Mouse (Mus musculus): Measurements from ENCODE around the gene Hddc3. TPM values are rescaled to one million over a fixed set of nuclear protein-coding genes. Genes with fewer than 3 reads are reported as not detected.
"Not testable (repeated sequence)": the region's sequence is repeated elsewhere in the genome, so short reads cannot be mapped to it uniquely, and the experiment has no call there.

The Hddc3 gene
- total and polyA plus RNA-seq, 3 experiments = 2.6 to 12.6 (median 5.5) TPM

DNA sequence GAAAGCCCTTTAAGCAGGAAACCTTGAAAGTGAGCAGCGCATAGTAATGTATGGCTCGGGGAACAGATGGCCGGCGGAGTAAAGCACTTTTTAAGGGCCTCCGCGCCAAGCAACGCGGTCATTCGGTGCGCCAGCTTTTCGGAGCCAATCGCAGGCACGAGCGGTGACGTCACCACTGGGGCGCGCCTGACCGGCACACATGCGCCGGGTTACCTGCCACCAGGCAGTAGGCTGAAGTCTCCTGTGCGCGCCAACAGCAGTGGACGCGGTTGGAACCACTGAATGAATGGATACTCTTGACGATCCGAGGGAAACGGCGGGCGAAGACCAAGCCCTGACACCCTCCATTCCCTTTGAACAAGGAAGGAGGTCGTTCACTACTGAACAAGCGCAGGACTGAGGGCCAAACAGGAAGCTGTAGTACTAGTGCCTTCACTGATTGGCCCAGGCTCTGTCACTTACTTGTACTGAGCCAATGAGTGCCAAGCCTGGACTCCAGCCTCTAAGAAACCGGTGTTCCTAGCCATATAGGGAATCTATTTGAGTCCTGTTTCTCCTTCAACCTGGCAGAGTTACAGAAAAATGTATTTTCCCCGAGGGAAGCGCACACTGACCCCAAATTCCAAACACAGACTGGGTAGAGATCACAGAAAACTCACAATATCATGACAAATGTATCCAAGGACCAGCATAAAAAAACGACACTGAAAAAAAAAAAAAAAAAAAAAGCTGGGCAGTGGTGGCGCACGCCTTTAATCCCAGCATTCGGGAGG is 18.7 kb upstream of the Hddc3 start, which contains the start of gene Rccd1 (continued):
- TF ChIP-seq ZMIZ1 (IDR thresholded peaks at IDR 0.05; ENCODE audit: low read depth, low read length) = peak; percentile 95
- no peak for TF ChIP-seq ZKSCAN1 (IDR thresholded peaks at IDR 0.05; ENCODE audit: borderline replicate concordance, low read depth, low read length)
- TF ChIP-seq NELFE (IDR thresholded peaks at IDR 0.05; ENCODE audit: low read depth, low read length) = peak; percentile 83
- no peak for TF ChIP-seq SMC3 (IDR thresholded peaks at IDR 0.05; ENCODE audit: low read depth, low read length)
- 0 out of 2 replicates have a peak, but pooled peaks have one; percentile 34 for TF ChIP-seq KAT2A (IDR thresholded peaks at IDR 0.05; ENCODE audit: insufficient replicate concordance, low read length)
- TF ChIP-seq JUN (IDR thresholded peaks at IDR 0.05; ENCODE audit: insufficient read depth, low read depth, low read length) = peak; percentile 63
- no peak for TF ChIP-seq RAD21 (IDR thresholded peaks at IDR 0.05; ENCODE audit: low read depth, low read length)
- TF ChIP-seq MXI1 (IDR thresholded peaks at IDR 0.05; ENCODE audit: low read depth, low read length) = peak; percentile 98

DNA sequence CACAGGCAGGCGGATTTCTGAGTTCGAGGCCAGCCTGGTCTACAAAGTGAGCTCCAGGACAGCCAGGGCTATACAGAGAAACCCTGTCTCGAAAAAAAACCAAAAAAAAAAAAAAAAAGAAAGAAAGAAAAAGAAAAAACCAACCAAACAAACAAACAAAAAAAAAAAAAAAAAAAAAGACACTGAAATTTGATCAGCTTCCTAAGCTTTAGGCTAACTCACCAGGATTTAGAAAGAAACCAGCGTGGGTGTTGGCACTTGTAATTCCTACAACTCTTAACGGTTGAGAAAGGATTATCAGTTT is 18.1 kb upstream of the Hddc3 start:
- H3K4me3 ChIP-seq (replicated peaks in 1 of 3; ENCODE audit: low read depth in 2 of 3, low read length in 2 of 3, poor library complexity in 1 of 3); H3K9ac ChIP-seq (ENCODE audit: insufficient read depth, low read depth); H3K9me3 ChIP-seq (replicated peaks; ENCODE audit: low read length); dilution Hi-C loops (cut with MboI; ENCODE audit: extremely low pct_ligation_motif_present, extremely low pct_unique_long_range_greater_than_20kb, low sequenced_read_pairs); DNase-seq (ENCODE audit: extremely low read depth); H3K27ac ChIP-seq (ENCODE audit: insufficient read depth, low read depth); in situ Hi-C loops (cut with MboI; ENCODE audit: low pct_ligation_motif_present, low pct_unique_long_range_greater_than_20kb, low sequenced_read_pairs); H3K27me3 ChIP-seq (replicated peaks): not testable (repeated sequence)
- Histone ChIP-seq H3K79me2 (replicated peaks; ENCODE audit: control insufficient read depth, extremely low read depth, insufficient read depth, poor library complexity, severe bottlenecking) (peaks cover 17% of the 10 kb centered on the region), H3K4me2 (ENCODE audit: insufficient read depth, low read depth, poor library complexity, severe bottlenecking) (peak overlapping the region; percentile 44; the same call in 1 of the 2 replicates), H3K36me3 (replicated peaks in 1 of 2; ENCODE audit: control insufficient read depth in 1 of 2, insufficient read depth in 1 of 2, low read length in 1 of 2) (peaks cover 55 to 66% of the 10 kb centered on the region in 2 experiments), H3K4me1 (ENCODE audit: control insufficient read depth in 1 of 2, insufficient read depth in 2 of 2) (peaks cover 3 to 18% of the 10 kb centered on the region in 2 experiments; a peak in 3 of 4 replicates)
- peak; percentile 69 for TF ChIP-seq ZNF384 (IDR thresholded peaks at IDR 0.05; ENCODE audit: low read depth, low read length)

DNA sequence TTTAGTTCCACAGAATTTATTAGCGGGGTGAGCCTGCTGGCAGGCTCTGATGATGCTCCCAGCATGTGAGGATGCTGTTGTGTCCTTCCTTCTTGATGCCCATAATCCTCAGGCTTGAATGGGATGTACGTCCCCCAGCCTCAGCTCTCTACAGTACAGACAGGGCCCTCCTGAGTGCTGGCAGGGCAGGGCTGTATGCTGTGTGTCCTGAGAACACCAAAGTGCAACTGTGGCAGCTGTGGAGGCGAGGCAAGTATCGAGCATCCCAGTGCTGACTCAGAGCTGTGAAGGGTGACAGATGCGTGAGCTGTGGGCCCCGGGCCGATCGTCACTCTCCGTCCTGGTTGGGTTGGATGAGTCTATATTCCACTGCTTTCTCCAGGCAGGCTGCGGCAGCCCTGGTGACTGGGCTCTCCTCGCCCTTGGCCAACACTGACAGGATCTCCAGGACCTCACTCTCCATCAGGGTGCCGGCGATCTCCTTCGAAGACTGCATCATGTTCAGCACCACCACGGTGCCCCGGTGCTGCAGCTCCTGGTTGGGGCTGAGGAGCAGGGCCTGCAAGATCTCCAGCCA is 17.5 kb upstream of the Hddc3 start:
- Histone ChIP-seq H3K4me2 (ENCODE audit: insufficient read depth, low read depth, poor library complexity, severe bottlenecking) (no peak overlapping the region), H3K4me3 (replicated peaks in 1 of 3; ENCODE audit: low read depth in 2 of 3, low read length in 2 of 3, poor library complexity in 1 of 3) (no peak overlapping the region)

More for the DNA sequence above, 17.5 kb upstream of the Hddc3 start:
- H3K4me1 ChIP-seq (ENCODE audit: control insufficient read depth in 1 of 2, insufficient read depth in 2 of 2) = peaks cover 3 to 18% of the 10 kb centered on the region in 2 experiments; a peak in 3 of 4 replicates
- in situ Hi-C loops (cut with MboI; ENCODE audit: low pct_ligation_motif_present, low pct_unique_long_range_greater_than_20kb, low sequenced_read_pairs) (no loop called here), dilution Hi-C loops (cut with MboI; ENCODE audit: extremely low pct_ligation_motif_present, extremely low pct_unique_long_range_greater_than_20kb, low sequenced_read_pairs) (no loop called here)
- no peak overlapping the region for H3K27ac ChIP-seq (ENCODE audit: insufficient read depth, low read depth)
- H3K79me2 ChIP-seq (replicated peaks; ENCODE audit: control insufficient read depth, extremely low read depth, insufficient read depth, poor library complexity, severe bottlenecking) = peaks cover 17% of the 10 kb centered on the region
- no peak for TF ChIP-seq RCOR1 (conservative IDR thresholded peaks at IDR 0.05; ENCODE audit: low read depth, low read length)
- no peak for TF ChIP-seq RAD21 (IDR thresholded peaks at IDR 0.05; ENCODE audit: low read depth, low read length)
- no peak for TF ChIP-seq BHLHE40 (IDR thresholded peaks at IDR 0.05; ENCODE audit: low read depth, low read length)
- no peak for TF ChIP-seq MXI1 (IDR thresholded peaks at IDR 0.05; ENCODE audit: low read depth, low read length)
- TF ChIP-seq USF2 (conservative IDR thresholded peaks at IDR 0.05; ENCODE audit: low read depth, low read length) = no peak
- TF ChIP-seq NRF1 (IDR thresholded peaks at IDR 0.05; ENCODE audit: low read depth, low read length) = no peak
- no peak for TF ChIP-seq MAZ (IDR thresholded peaks at IDR 0.05; ENCODE audit: low read depth, low read length)
- TF ChIP-seq ZKSCAN1 (IDR thresholded peaks at IDR 0.05; ENCODE audit: borderline replicate concordance, low read depth, low read length) = no peak
- no peak for TF ChIP-seq JUN (IDR thresholded peaks at IDR 0.05; ENCODE audit: insufficient read depth, low read depth, low read length)
- TF ChIP-seq CHD2 (IDR thresholded peaks at IDR 0.05; ENCODE audit: low read length) = no peak
- TF ChIP-seq TBP (conservative IDR thresholded peaks at IDR 0.05; ENCODE audit: low read depth, low read length) = no peak
- no peak for TF ChIP-seq POLR2AphosphoS2 (IDR thresholded peaks at IDR 0.05; ENCODE audit: low read depth, low read length)
- no peak for TF ChIP-seq KAT2A (IDR thresholded peaks at IDR 0.05; ENCODE audit: insufficient replicate concordance, low read length)
- TF ChIP-seq MAX (IDR thresholded peaks at IDR 0.05; ENCODE audit: low read length) = no peak
- TF ChIP-seq TCF12 (IDR thresholded peaks at IDR 0.05; ENCODE audit: low read depth, low read length) = no peak
- no peak for TF ChIP-seq GABPA (IDR thresholded peaks at IDR 0.05; ENCODE audit: insufficient replicate concordance, low read depth, low read length)
- TF ChIP-seq HCFC1 (IDR thresholded peaks at IDR 0.05; ENCODE audit: low read depth, low read length) = no peak
- peaks cover 55 to 66% of the 10 kb centered on the region in 2 experiments for H3K36me3 ChIP-seq (replicated peaks in 1 of 2; ENCODE audit: control insufficient read depth in 1 of 2, insufficient read depth in 1 of 2, low read length in 1 of 2)
- no peak for DNase-seq (ENCODE audit: extremely low read depth)
- no peak overlapping the region for H3K9ac ChIP-seq (ENCODE audit: insufficient read depth, low read depth)
- no peaks in the 10 kb centered on the region for H3K27me3 ChIP-seq (replicated peaks)
- no peaks in the 10 kb centered on the region for H3K9me3 ChIP-seq (replicated peaks; ENCODE audit: low read length)
